Mouse (Mus musculus) stomach, postnatal 0 days (tissue): ENCODE results near the gene Bmx.

Experiments
- CTCF ChIP-seq: IDR thresholded peaks from 2 replicates; pipeline ENCODE4 v1.5.1; 2016; ENCODE audit warnings: antibody characterized with exemption, low read depth, mild to moderate bottlenecking, moderate library complexity
- EP300 ChIP-seq: optimal IDR thresholded peaks from 2 replicates; pipeline ENCODE3; 2016; ENCODE audit warnings: antibody characterized with exemption

GRCm38 (mm10) chrX:164283808-164284207 lies 25.8 kb upstream of the Bmx start:
- TF ChIP-seq CTCF = no peak
- no peak for TF ChIP-seq EP300
